Mouse (Mus musculus) heart, adult 2 months (tissue): ENCODE results near the gene Jag1.

Source experiments
- CTCF ChIP-seq: fragments of 200-600 bp; IDR thresholded peaks from 2 replicates; pipeline ENCODE4 v1.8.1; 2022; ENCODE audit warnings: antibody characterized with exemption, mild to moderate bottlenecking, moderate library complexity
- POLR2A ChIP-seq: fragments of 200-500 bp; IDR thresholded peaks from 2 replicates; pipeline ENCODE4 v1.6.1; 2011; ENCODE audit warnings: mild to moderate bottlenecking, low read depth, low read length, control low read depth; ENCODE audit not compliant: insufficient read depth

DNA sequence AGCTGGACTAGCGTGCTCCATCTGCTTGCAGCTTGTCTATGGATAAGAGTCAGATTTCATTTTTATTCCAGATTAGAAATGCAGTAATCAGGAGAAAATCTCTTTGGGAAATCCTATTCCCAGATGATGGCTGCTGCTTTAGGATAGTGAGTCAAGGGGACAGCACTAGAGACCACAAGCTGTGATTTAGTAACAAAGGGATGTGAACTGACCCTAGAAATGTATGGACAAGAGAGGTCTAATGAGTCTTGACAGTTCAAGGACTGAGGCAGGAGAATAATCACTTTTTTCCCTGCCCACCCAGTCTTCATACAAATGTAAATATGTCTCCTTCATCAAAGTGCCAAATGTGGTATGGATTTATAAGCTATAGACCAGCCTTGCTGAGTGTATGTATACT lies 52.6 kb downstream of the Jag1 start:
- no peak for TF ChIP-seq CTCF
- TF ChIP-seq POLR2A: no peak
